Mouse (Mus musculus) liver, embryonic 14.5 days (tissue): ENCODE data around the gene Patz1.

Source experiments
- CTCF ChIP-seq: IDR thresholded peaks from 2 replicates; pipeline ENCODE4 v1.5.1; 2016; ENCODE audit warnings: antibody characterized with exemption, low read depth, control low read depth
- EP300 ChIP-seq: IDR thresholded peaks from 2 replicates; pipeline ENCODE4 v1.6.1; 2016; ENCODE audit warnings: antibody characterized with exemption, low read depth

DNA sequence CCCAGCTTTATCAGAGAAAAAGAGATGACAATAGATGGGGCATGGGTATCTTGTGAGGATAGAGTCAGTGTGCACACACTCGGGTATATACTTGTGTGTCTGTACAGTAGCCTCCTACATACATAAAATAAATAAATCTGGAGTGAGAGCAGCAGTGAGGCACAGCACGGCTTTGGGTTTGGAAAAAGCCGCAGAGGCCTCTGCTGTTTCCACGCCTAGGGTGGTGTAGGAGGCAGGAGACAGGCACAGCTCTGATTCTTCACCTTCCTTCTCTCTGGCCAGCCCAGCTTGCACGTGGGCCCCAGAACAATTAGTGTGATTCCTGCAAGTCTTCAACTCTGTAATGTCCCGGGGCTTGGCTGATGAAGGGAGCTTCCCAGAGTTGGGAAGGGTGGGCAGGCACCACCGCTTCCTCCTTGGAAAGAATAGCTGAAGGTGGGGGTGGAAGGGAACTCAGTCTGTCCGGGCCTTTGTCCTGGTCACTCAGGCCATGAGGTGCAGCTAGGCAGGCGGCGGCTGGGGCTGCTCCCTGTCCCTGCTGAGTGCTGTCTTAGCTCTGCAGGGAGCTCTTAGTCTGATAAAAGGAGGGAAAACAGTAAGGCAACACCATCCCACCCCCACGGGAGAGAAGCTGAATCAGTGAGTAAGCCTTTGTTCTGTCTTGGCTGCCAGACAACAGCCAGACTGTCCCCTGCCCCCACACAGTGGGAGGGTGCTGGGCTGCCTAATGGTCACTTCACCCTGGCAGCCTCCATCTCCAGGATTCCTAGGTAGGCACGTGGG lies 48.7 kb downstream of the Patz1 start:
- TF ChIP-seq CTCF: no peak
- no peak for TF ChIP-seq EP300
